Mouse (Mus musculus): Measurements from ENCODE around the gene Cyth3.

Gene Cyth3

DNA sequence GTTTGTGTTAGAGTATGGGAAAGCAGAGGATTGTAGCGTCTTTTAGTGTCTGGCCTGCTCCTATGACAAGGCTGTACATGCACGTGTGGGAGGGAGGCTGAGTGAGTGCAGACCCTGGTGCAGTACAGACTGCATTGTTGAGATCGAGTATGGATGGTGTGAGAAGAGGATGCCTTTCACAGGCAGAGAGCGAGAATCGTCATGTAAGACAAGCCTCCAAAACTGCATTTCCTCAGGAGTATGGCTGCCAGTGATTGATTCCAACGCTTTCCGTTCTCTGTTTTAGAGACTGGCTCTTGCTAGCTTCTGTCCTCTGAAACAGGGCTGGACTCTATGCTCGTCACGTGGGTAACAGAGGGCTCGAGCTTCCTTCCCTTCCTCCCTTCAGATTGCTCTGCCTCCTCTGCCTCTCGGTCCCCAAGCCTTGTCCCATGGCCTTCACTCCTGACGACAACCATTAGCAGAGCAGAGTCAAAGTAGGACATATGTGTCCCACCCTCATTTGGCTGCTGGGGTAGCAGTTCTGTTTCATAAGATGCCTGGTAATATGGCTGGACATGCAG lies 12.4 kb downstream of the Cyth3 start:
- no peak for DNase-seq (ENCODE audit: low spot score)

DNA sequence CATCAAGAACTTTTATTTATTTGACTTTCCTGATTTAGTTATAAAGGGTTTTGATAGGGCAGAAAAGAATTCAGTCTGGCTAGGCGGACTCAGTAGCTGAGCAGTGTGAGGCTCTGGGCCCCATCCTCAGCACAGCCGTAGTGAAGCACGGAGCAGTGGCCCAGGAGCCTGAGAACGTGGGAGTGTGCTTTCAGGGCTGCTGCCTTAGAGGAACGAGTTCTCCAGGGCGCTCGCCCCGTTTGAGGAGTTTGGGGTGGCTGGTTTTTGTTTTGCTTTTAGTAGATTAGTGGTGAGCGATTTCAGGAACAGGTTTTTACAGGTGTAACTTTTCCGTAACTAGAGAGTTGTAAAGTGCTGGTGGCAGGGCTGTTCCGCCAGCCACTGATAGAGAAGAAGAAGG lies 13.1 kb downstream of the Cyth3 start:
- no peak for DNase-seq (ENCODE audit: low spot score)

- no peak for DNase-seq (ENCODE audit: low spot score)
Observed at GRCm38 (mm10) chr5:143636173-143636572, 13.9 kb downstream of the Cyth3 start.

GRCm38 (mm10) chr5:143637832-143638420 lies 15.7 kb downstream of the Cyth3 start:
- DNase-seq (ENCODE audit: low spot score), result no peak

DNA sequence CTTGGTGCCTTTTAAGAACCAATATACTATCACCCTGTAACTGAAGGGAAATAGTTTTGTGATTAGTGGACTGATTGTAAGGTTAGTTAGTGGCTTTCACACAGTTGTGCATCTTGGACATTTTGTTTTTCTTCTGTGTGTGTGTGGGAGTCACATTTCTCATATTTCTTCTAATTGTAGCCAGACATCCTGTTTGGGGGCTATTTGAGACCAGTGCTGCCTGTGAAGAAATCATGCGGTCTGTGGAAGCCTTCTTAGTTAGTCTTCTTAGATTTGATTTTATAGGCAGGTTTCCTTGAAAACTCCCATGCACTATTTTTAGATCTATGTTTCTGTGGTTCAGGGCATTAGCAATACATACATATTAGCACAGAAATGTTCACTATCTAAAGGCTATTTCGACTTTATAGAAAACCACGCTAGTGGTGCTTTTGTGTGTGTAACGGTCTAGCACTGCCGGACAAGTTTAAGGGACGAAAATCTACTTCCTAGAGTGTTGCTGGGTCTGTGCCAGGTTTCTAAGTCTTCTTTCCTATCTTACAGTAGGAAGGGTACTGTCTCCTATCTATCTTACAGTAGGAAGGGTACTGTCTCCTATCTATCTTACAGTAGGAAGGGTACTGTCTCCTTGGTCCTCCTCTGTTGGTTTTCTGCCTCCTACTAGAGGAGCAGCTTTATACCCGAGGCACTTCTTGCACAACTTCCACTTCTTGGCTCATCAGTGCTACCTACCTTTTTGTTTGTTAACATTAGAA lies 16.4 kb downstream of the Cyth3 start:
- DNase-seq (ENCODE audit: low spot score), result no peak

GRCm38 (mm10) chr5:143639329-143639728 lies 17.1 kb downstream of the Cyth3 start:
- DNase-seq (ENCODE audit: low spot score), result no peak

- DNase-seq (ENCODE audit: low spot score), result no peak
Observed at GRCm38 (mm10) chr5:143639810-143640209, 17.6 kb downstream of the Cyth3 start.

- no peak for DNase-seq (ENCODE audit: low spot score)
Observed at GRCm38 (mm10) chr5:143641503-143641902, 19.3 kb downstream of the Cyth3 start.

DNA sequence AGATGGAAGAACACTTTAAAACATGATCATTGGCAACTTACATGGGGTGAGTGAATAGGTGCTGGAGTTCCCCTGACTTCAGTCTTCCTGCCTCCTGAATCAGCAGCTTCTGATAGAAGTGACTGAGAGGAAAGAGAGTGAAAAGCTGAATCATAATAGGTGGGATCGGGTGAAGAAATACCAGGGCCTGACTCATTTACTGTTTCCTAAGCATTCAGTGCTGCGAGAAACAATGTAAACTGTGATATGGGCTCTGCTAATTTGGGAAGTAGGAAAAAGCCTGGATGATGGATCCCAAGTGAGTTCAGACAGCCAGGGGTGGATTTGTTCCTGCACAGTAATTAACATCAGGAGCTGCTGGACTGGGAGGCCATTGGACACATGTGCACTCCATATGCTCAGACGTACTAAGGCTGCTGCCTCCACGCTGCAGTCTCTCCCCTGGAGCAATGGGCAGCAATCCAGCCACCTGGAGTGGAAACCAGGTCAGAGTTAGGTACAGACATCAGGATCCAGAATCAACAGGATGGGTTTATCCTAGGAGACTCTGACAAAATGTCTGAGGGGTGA lies 20.1 kb downstream of the Cyth3 start:
- peak; percentile 58 for DNase-seq (ENCODE audit: low spot score)

DNA sequence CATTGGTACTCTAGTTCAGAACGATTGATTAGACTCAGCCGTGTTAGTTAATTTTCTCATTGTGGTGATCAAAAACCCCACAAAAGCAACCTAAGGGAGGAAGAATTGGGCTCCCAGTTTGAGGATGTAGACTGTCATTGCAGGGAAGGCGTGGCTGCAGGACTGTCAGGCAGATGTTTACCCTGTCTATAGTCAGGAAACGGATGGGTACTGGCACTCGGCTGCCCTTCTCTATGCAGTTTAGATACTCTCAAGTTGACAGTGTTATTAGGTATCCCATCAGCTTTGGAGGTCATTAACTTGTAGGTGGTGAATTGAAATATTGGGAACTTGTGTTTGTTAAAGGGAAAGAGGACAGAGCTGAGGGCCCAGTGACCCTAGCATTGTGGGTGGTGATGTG lies 23.7 kb downstream of the Cyth3 start:
- no peak for DNase-seq (ENCODE audit: low spot score)

DNA sequence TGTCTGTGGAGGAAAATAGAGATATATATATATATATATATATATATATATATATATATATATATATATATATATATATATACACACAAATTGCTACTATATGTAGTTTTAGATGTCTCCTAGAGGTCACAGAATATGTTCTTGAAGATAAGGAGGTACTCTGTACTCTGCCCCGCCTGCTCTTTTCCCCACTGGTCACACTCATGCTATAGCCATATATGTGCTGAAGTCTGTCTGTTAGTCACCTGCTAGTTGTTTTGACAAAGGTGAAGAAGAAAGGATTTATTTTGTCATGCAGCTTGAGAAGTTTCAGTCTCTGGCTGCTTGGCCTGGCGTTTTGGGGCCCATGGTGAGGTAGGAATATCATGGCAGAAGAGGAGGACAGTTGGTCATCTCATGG lies 25.2 kb downstream of the Cyth3 start:
- no peak for DNase-seq (ENCODE audit: low spot score)

GRCm38 (mm10) chr5:143648058-143648457 lies 25.8 kb downstream of the Cyth3 start:
- DNase-seq (ENCODE audit: low spot score), result no peak

DNA sequence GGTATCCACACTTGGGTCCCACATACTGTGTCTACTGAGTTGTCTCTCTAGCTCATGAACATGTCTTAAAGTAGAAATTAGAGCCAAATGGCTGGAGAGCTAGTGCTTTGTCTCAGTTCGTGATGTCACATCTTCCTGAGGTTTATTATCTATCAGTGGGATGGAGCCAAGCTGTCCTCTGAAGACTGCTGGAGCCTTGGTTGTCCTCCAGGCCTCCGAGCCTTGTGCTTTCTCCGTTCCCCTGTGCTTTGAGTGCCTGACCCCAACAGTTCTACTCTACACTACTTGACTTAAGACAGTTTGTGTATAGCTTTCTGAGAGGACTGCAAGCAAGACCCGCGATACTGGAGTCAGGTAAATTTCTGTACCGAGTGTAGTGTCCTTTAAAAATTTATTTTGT lies 26.9 kb downstream of the Cyth3 start:
- DNase-seq (ENCODE audit: low spot score), result no peak

- no peak for DNase-seq (ENCODE audit: low spot score)
Observed at GRCm38 (mm10) chr5:143651855-143652631, 29.8 kb downstream of the Cyth3 start.

DNA sequence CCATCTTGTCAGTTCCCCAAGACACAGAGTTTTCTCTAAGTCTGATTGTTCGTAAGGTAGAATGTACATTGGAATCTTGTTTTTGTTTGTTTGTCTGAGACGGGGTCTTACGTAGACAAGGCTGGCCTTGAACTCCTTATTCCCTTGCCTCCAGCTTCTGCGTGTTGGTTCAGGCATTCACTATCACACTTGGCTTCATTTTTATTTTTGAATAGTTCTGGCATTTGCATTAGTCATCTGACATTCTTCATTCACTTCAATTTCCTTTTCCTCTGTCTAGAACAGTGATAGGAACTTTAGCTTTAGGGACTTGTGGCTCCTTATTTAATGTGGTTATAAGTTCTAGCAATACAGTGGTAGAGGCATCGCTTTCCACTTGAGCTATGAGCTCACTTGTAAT lies 31.2 kb downstream of the Cyth3 start:
- DNase-seq (ENCODE audit: low spot score), result no peak

- peak; percentile 74 for DNase-seq (ENCODE audit: low spot score)
Observed at GRCm38 (mm10) chr5:143654670-143655510, 32.6 kb downstream of the Cyth3 start.

DNA sequence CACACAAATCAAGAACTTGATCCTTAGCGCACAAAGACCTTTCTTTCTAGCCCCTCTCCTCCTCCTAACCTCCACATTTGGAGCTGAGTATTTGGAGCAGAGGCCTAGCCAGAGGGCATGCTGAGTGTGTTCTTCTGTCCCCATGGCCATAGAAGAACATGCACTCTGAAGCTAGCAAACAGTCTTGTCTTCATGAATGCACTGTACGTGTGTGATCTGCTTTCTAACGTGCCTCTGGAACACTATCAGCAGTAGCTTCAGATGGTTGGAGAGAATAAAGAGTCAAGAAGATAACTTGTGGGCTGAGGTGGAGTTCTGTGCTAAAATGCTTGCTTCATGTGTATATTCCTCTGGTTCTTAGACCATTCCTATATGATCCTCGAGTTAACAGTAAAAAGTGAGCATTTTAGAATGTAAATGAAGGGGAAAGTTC lies 33.3 kb downstream of the Cyth3 start:
- peak; percentile 44 for DNase-seq (ENCODE audit: low spot score)

DNA sequence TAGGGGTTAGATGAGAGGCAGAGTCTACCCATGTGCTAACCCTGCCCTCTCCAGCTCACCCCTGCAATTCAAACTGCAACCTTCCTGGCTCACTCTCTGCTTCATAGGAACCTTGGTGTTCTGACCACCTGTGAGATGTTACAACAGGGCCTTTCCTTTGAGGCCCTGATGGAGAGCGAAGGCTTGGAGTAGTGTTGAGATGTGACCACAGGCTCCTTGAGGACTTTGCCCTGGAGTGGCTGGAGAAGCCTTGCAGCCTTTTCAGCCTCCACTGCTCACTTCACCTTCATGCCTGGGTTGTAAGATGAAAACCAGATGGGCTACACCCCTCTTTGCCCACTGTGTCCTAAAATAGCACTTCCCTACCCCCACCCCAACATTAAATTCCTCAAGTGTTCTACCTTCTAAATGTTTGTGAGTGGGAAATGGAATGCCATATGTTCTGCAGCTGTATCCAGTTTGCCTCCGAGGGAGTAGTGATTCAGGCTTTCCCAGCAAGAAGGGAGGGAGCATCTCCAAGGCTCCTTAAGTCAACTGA lies 34.5 kb downstream of the Cyth3 start:
- DNase-seq (ENCODE audit: low spot score), result peak; percentile 69

DNA sequence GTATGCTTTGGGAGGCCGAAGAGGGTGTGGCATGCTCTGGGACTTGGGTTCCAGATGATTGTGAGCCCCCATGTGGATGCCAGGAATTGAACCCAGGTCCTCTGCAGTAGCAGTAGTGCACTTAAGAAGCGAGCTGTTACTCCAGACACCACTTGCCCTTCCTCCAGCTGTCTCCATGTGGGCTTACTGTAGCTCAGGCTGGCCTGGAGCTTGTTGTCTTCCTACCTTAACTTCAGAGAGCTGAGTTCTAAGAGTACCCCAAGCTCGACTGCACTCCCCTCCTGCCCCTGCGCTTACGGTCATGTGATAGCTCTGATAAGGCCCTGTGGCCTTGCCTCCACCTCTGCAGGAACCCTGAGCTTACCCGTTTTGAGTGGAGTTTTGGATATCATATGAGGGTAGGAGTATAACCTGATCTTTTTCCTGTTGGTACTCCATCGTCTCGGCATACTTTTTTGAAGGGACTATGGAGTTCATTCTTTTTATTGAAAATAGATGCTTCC lies 36.8 kb downstream of the Cyth3 start:
- no peak for DNase-seq (ENCODE audit: low spot score)

DNA sequence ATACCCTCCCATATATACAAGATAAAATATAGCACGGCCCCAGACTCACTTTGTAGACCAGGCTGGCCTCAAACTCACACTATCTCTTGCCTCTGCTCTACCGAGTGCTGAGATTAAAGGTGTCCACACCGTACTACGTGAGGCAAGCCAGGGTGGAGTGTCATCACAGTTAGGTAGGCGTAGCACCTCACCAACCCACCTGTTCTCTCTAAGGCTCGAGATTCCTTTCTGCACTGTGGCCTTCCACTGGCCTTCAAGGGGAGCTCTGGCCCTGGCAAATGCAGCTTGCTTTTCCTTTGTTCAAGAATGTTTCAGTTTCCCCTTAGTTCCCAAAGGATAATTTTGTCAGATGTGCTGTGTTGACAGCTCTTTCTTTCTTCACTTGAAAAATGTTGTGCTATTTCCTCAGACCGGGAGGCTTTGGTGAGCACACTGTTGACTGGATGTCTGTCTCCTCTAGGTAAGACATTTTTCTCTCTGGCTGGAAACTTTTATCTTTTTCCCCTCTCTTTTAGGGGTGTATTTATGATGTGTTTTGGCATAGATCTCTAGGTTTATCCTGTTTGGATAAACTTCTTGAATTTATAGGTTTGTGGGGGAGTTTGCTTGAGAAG lies 40.9 kb downstream of the Cyth3 start:
- no peak for DNase-seq (ENCODE audit: low spot score)

DNA sequence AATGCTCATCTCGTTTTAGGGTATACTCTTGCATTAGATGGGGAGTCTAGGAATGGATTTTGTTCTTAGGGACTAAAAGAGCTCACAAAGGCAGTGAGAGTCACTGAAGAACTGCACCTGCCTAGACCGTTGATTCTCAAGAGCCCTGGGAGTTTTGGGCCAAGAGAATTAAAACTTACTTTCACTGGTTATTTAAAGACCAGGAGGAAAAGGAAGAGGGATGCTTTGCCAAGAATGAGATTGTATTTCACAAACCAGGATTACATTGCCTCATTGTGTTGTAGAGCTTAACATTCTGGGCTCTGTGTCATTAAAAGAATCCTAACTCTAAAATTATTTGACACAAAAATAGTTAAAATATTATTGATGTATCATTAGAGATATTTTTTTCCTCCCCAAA lies 43.3 kb downstream of the Cyth3 start:
- no peak for DNase-seq (ENCODE audit: low spot score)

Data from embryo, embryonic 10.5 days (tissue).